Mouse (Mus musculus): ENCODE data around the gene Cldn11.

GRCm38 (mm10) chr3:31208458-31208994 is 58.8 kb downstream of the Cldn11 start:
- TF ChIP-seq POLR2A (IDR thresholded peaks at IDR 0.05; ENCODE audit: borderline replicate concordance, insufficient read depth, low read length) = no peak
- no peak for TF ChIP-seq CTCF (IDR thresholded peaks at IDR 0.05; ENCODE audit: borderline replicate concordance, insufficient read depth, low read depth, low read length)

Data from cerebellum, adult 2 months (tissue).